In the genomic region with DNA sequence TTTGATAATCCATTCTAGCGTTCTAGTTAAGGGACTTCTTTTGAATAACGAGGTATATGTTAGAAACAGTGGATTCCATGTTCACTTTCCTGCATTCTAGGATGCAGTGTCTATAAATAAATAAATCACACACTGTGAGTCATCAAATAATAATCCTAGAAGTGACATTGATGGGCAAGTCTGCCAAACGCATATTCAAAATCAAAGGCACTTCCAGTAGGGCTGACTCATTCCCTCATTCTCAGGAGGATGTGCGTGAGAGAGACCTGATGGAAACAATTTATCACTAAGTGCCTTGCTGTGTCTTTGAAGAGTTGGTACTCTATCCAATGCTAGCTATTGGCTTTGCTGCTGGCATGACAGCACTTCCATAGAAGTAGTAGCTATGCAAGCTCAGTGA, we compare ENCODE assay signal across 21 mouse cellular contexts. TPM values are rescaled to one million over a fixed set of nuclear protein-coding genes. Genes with fewer than 3 reads are reported as not detected.
DNase-seq lines count a peak whose midpoint lies in the region; TF ChIP-seq lines count a peak whose summit lies in the region.
"Had no signal": no experiment of that assay in that cellular context is flagged by ENCODE, and none has a peak within 500 bp of the region (broad histone marks: within the 10 kb centered on the region; RNA-seq: fewer than 3 reads in every experiment).

No protein-coding gene starts in this region.

- no peak overlapping the region for H3K27ac ChIP-seq in CH12.LX (ENCODE audit: insufficient read depth, low read depth)
- H3K27ac ChIP-seq: embryonic facial prominence, embryonic 10.5 days; embryonic facial prominence, embryonic 12.5 days; forebrain, embryonic 13.5 days; forebrain, embryonic 15.5 days had no signal

- no peaks in the 10 kb centered on the region for H3K36me3 ChIP-seq in CH12.LX (replicated peaks in 1 of 2; ENCODE audit: control insufficient read depth in 1 of 2, insufficient read depth in 1 of 2, low read length in 1 of 2)
- H3K36me3 ChIP-seq: embryonic facial prominence, embryonic 10.5 days; embryonic facial prominence, embryonic 12.5 days; forebrain, embryonic 15.5 days had no signal

- TF ChIP-seq POLR2A in CH12.LX (IDR thresholded peaks at IDR 0.05; ENCODE audit: low read depth, low read length): no peak

- no peak overlapping the region for H3K4me2 ChIP-seq in CH12.LX (ENCODE audit: insufficient read depth, low read depth, poor library complexity, severe bottlenecking)
- H3K4me2 ChIP-seq: embryonic facial prominence, embryonic 12.5 days; forebrain, embryonic 13.5 days; forebrain, embryonic 15.5 days had no signal

- 0 out of 2 replicates have a peak, but pooled peaks have one; percentile 23 for TF ChIP-seq EP300 in CH12.LX (IDR thresholded peaks at IDR 0.05; ENCODE audit: low read length)

- intact Hi-C loops in left cerebral cortex, postnatal 25 days (cut with DNase I): no loop called here

- no peak overlapping the region for H3K4me3 ChIP-seq in CH12.LX (replicated peaks in 1 of 3; ENCODE audit: low read depth in 2 of 3, low read length in 2 of 3, poor library complexity in 1 of 3)
- H3K4me3 ChIP-seq: embryonic facial prominence, embryonic 10.5 days; embryonic facial prominence, embryonic 12.5 days; forebrain, embryonic 13.5 days; forebrain, embryonic 15.5 days had no signal

- no peak for TF ChIP-seq CTCF in CH12.LX (conservative IDR thresholded peaks at IDR 0.05 in 1 of 2, IDR thresholded peaks at IDR 0.05 in 1 of 2; ENCODE audit: low read depth in 2 of 2, low read length in 2 of 2)

- no peaks in the 10 kb centered on the region for H3K27me3 ChIP-seq in CH12.LX (replicated peaks)
- H3K27me3 ChIP-seq: embryonic facial prominence, embryonic 12.5 days; forebrain, embryonic 13.5 days; forebrain, embryonic 15.5 days had no signal

- H3K4me1 ChIP-seq in CH12.LX (ENCODE audit: control insufficient read depth in 1 of 2, insufficient read depth in 2 of 2): no peaks in the 10 kb centered on the region
- H3K4me1 ChIP-seq: embryonic facial prominence, embryonic 10.5 days; embryonic facial prominence, embryonic 12.5 days; forebrain, embryonic 13.5 days; forebrain, embryonic 15.5 days had no signal

- no peak for TF ChIP-seq RAD21 in CH12.LX (IDR thresholded peaks at IDR 0.05; ENCODE audit: low read depth, low read length)

- DNase-seq in CH12.LX (ENCODE audit: extremely low read depth): peak; percentile 21
- peak; percentile 35 for DNase-seq in NIH3T3 (ENCODE audit: low read depth)
- no peak for DNase-seq in ovary, adult 18-20 months (ENCODE audit: low spot score)
- DNase-seq in kidney, postnatal 36 days: no peak
- no peak for DNase-seq in left cerebral cortex, postnatal 25 days (ENCODE audit: low spot score in 2 of 2)
- DNase-seq: adrenal gland, adult 2 months; adrenal gland, postnatal 10 days; adrenal gland, postnatal 25 days; B cell, adult 2 months; cerebellum, adult 11-12 months; cerebellum, adult 2 months; cerebellum, adult 9-10 months; cerebellum, postnatal 10 days; cerebellum, postnatal 25 days; forebrain, postnatal 0 days had no signal

- H3K9ac ChIP-seq in CH12.LX (ENCODE audit: insufficient read depth, low read depth): no peak overlapping the region
- H3K9ac ChIP-seq: embryonic facial prominence, embryonic 12.5 days; forebrain, embryonic 13.5 days; forebrain, embryonic 15.5 days; forebrain, postnatal 0 days had no signal

- no peaks in the 10 kb centered on the region for H3K79me2 ChIP-seq in CH12.LX (replicated peaks; ENCODE audit: control insufficient read depth, extremely low read depth, insufficient read depth, poor library complexity, severe bottlenecking)

- dilution Hi-C loops in CH12.LX (cut with MboI; ENCODE audit: extremely low pct_ligation_motif_present, extremely low pct_unique_long_range_greater_than_20kb, low sequenced_read_pairs): no loop called here

- no peaks in the 10 kb centered on the region for H3K9me3 ChIP-seq in CH12.LX (replicated peaks; ENCODE audit: low read length)
- H3K9me3 ChIP-seq: embryonic facial prominence, embryonic 10.5 days; embryonic facial prominence, embryonic 12.5 days; forebrain, embryonic 13.5 days; forebrain, embryonic 15.5 days had no signal

- in situ Hi-C loops in CH12.LX (cut with MboI; ENCODE audit: low pct_ligation_motif_present, low pct_unique_long_range_greater_than_20kb, low sequenced_read_pairs): no loop called here

TF ChIP-seq in CH12.LX, 34 proteins besides CTCF, POLR2A, EP300 and RAD21:
- TF ChIP-seq E2F4 (IDR thresholded peaks at IDR 0.05; ENCODE audit: insufficient replicate concordance, low read depth, low read length): no peak
- no peak for TF ChIP-seq TBP (conservative IDR thresholded peaks at IDR 0.05; ENCODE audit: low read depth, low read length)
- no peak for TF ChIP-seq TCF12 (IDR thresholded peaks at IDR 0.05; ENCODE audit: low read depth, low read length)
- TF ChIP-seq JUN (IDR thresholded peaks at IDR 0.05; ENCODE audit: insufficient read depth, low read depth, low read length): peak; percentile 3; the same call in 1 of the 2 replicates
- no peak for TF ChIP-seq HCFC1 (IDR thresholded peaks at IDR 0.05; ENCODE audit: low read depth, low read length)
- no peak for TF ChIP-seq JUND (conservative IDR thresholded peaks at IDR 0.05; ENCODE audit: low read depth, low read length)

RNA-seq across cellular contexts. Expression of gene Fam184a, which starts 14.5 kb away (rescaled TPM):
- total RNA-seq in CH12.LX (2012; rRNA removed) (not detected in 2 replicates), CH12.LX (2014; rRNA removed) (not detected in 2 replicates)
- not detected in 2 replicates for polyA plus RNA-seq in CH12.LX (2012; ENCODE audit: insufficient read length, low read depth)
- 10 to 100 TPM; 23.7 to 30.3 TPM for total RNA-seq in left cerebral cortex, postnatal 25 days (2021)
- total RNA-seq: MEL had no signal
- polyA plus RNA-seq: CD4-positive, CD25-positive, alpha-beta regulatory T cell, adult 4 months had no signal

Comparison
In these comparisons a context has a peak if more than half of its experiments do, and no peak if none do; other contexts are left out.
1. DNase-seq: peak in CH12.LX (single experiment) and NIH3T3 (single experiment); none in ovary, adult 18-20 months (single experiment), kidney, postnatal 36 days (0 of 2) and left cerebral cortex, postnatal 25 days (0 of 2).
2. RNA of gene Fam184a, which starts 14.5 kb away (total RNA-seq): 23.7 to 30.3 TPM in left cerebral cortex, postnatal 25 days; not detected in CH12.LX; every median in the first group is over 10 times any median in the second.